Mouse (Mus musculus): ENCODE results near the gene Nit2. TPM values are rescaled to one million over a fixed set of nuclear protein-coding genes. Genes with fewer than 3 reads are reported as not detected.
A peak's percentile ranks its signal among the peaks of the same experiment; 100 is the strongest.

The Nit2 gene
- polyA plus RNA-seq, 1 experiment, result 25.9 TPM

GRCm38 (mm10) chr16:57162841-57163240, 4.3 kb downstream of the Nit2 start:
- DNase-seq (ENCODE audit: low read depth), result no peak

DNA sequence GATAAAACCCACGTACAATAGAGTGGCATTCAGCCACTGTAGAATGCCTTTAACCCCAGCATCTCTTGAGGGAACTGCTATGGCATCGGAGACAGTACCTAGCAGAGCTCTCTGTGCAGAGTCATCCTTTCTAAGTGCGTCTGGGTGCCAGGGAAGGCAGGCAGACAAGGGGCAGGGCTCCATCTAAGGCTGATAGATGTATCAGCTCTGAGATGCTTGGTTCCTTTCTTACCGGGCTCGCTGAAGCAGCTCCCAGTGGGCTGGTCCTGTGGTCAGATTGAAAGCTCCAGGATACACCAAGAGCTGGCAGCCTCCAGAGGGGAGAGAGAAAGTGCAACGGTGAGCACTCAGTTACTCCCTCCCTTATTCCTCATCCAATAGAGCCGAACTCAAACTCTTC, 7.3 kb downstream of the Nit2 start:
- no peak for DNase-seq (ENCODE audit: low read depth)

- no peak for DNase-seq (ENCODE audit: low read depth)
Measured at GRCm38 (mm10) chr16:57157728-57158127, 9.4 kb downstream of the Nit2 start.

GRCm38 (mm10) chr16:57157076-57157475, 10.1 kb downstream of the Nit2 start:
- no peak for DNase-seq (ENCODE audit: low read depth)

- no peak for DNase-seq (ENCODE audit: low read depth)
Measured at GRCm38 (mm10) chr16:57155899-57156298, 11.2 kb downstream of the Nit2 start.

- no peak for DNase-seq (ENCODE audit: low read depth)
Measured at GRCm38 (mm10) chr16:57151437-57151836, 15.7 kb downstream of the Nit2 start.

GRCm38 (mm10) chr16:57144741-57145140, 22.4 kb downstream of the Nit2 start:
- no peak for DNase-seq (ENCODE audit: low read depth)

DNA sequence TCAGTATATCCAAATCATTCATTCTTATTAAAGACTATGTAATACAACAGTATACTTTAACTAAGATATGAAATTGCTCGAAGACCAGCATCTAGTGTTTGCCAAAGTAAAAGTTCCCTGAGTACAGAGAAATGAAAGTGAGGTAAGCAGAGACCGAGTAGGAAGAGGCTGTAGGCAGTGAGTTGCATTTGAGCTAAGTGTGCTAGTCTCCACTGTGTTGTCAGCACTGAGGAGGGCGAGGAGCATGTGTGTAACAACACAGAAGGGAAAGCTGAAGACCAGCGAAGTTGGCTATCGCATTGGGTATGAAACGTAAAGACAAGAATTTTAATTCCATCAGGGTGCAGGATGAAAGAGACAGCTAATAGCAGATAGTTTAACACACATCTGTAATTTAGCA, 33.5 kb downstream of the Nit2 start:
- DNase-seq (ENCODE audit: low read depth), result no peak

GRCm38 (mm10) chr16:57132326-57132725, 34.8 kb downstream of the Nit2 start:
- no peak for DNase-seq (ENCODE audit: low read depth)

DNA sequence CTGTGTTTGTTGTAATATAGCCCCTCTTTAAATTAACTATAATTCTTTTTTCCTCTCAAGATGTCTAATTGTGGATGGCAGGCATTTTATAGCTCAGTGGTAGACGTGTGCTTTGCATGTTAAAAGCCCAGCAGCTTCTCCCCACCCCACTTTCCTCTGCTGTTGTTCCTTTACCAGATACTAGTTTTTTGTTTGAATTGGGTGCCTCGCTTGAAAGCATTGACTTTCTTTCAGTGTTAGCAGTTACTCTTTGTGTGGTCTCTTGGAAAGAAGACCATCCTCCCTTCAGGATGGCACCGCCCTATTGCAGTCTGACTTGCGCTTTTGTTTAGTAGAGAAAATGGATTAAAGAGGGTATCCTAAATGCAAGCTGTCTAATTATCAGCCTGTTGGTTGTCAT, 35.6 kb downstream of the Nit2 start:
- no peak for DNase-seq (ENCODE audit: low read depth)

- no peak for DNase-seq (ENCODE audit: low read depth)
Measured at GRCm38 (mm10) chr16:57130752-57131400, 36.3 kb downstream of the Nit2 start.

DNA sequence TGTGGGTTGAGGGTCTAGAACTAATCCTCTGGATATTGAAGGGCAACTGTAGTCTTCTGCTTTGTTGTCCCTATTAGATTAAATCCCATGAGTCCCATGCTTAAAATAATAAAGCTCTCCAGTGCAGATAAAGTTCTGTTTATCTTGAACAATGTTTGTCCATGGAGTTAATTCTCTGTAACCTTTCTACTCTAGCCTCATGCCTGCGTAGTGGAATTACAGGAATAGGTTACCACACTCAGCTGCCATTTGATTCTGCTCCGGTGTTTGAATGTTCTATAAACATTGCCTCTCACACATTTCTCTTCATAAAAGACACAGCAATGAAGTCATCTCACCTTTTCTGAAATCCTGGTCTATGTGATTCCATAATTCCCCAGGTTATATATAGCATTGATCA, 39.3 kb downstream of the Nit2 start:
- DNase-seq (ENCODE audit: low read depth), result no peak

GRCm38 (mm10) chr16:57126268-57126667, 40.9 kb downstream of the Nit2 start:
- no peak for DNase-seq (ENCODE audit: low read depth)

DNA sequence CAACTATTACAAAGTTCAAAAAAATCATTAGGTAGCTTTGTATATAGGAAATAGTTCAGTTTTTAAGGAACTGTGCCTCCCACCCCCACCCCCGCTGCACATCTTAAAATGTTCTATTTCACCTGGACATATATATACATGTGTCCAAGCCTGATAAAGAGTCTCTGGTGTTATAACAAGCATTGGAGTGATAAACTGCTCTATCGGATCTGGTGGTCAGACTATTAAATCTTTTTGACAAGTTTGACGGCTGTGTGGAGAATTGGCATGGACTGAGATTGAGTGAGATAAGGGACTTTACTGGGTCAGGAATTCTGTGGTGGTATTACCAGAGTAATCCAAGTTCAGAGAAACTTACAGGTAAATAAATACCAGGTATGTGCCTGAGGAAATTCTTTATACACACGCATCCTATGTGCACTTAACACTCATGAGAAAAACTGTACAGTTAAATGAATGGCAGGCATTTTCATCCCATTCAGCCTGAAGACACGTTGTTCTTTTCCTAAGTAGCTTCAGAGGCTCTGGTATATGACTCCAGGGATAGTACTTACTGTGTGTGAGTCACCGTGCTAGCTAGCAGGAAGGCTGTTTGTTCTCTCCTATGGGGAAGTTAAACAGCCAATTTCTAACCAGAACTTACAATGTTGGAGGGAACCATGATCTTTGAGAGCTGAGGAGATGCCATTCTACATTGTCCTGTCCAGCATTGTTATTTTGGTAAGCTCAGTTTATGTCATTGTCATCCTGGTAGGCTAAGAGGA, 44.3 kb downstream of the Nit2 start:
- DNase-seq (ENCODE audit: low read depth), result no peak

GRCm38 (mm10) chr16:57121816-57122415, 45.2 kb downstream of the Nit2 start:
- DNase-seq (ENCODE audit: low read depth), result no peak

DNA sequence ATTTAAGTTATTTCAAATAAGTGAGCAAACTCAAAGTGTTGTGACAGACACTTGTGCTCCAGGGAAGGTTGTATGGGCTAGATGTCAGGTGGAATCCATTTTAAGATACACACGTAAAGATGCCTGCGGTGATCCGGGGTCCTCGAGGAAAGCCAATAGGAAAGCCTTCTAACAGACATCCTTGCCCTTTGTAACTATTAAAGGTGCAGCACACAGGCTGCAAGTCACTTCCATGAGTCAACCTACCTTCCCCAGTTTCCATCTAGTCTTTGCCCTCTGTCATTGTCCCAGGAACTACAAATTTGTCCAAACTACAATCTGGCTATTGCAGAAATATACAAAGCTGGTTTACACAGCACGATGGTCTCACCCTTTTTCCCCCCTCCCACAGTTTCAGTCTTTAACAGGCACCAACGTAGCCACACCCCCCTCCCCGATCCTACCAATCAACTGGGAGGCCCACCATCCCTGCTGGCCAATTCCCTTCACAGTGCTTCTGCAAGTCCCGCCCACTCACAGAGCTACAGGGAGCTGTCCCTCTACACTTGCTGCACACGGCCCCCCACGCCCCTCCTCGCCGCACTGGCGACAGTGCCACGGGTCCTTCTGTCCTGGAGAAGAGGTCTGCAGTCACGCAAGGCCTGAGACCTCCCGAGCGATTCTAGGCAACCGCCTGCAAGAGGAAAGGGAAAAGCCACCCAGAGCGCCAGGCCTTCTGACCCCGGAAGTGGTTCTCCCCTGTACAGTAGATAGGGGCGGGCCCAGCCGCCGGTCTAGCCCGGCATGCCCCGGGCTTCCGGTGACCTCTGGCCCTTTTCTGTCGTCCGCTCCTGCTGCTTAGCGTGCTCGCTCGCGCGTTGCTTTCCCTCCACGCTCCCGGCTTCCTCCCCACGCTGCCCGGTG, 46.0 kb downstream of the Nit2 start, which contains the start of gene Tomm70a:
Gene Tomm70a, plus strand, starts transcription at position 791 of the 903 bp plus-strand sequence.
- DNase-seq (ENCODE audit: low read depth), result peak; percentile 70

DNA sequence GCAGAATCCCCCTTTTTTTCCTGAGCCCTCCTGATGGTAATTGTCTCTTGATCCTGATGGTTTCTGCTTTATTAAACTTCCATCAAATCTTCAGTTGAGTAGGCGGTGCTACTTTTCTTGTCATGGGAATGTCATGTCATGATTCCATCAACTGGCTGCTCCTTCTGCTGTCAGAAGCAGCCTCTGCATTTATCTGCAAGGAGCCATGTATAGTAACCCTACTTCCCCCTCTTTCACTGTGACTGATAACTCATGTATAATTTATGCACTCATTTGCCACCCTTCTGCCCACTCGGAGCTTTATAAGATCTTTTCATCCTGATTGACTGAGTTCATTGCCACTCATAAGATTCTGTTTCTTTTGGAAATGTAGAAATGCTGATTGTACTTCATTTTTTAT, 49.6 kb downstream of the Nit2 start:
- DNase-seq (ENCODE audit: low read depth), result no peak

DNA sequence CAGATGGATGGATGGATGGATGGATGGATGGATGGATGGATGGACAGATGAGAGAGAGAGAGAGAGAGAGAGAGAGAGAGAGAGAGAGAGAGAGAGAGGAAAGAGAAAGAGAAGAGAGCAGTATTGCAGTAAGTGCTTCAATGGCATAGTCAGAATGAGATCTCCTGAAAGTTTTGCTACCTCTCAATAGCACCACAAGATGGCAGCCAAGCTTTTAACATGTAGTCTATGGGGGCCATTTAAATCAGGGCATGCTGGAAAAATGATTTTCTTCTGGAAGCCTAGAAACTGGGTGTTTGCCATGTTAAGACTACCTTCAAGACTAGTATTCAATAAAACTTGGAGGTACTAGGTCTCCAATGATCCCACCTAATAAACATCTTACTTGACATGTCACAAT, 51.1 kb downstream of the Nit2 start:
- no peak for DNase-seq (ENCODE audit: low read depth)

Data from gonadal fat pad, adult 2 months (tissue).